Mouse (Mus musculus) thymus, postnatal 14 days (tissue): ENCODE measurements at regions not wholly inside any gene's neighbourhood (a gene's known extent, or its start where the extent isn't known, plus 50 kb on each side); places are given as distances from the start of the nearest gene placed in this dataset.
A peak's percentile ranks its signal among the peaks of the same experiment; 100 is the strongest.

Experiments
- DNase-seq: peaks from one replicate; pipeline ENCODE4 v3.0.0; 2021

DNA sequence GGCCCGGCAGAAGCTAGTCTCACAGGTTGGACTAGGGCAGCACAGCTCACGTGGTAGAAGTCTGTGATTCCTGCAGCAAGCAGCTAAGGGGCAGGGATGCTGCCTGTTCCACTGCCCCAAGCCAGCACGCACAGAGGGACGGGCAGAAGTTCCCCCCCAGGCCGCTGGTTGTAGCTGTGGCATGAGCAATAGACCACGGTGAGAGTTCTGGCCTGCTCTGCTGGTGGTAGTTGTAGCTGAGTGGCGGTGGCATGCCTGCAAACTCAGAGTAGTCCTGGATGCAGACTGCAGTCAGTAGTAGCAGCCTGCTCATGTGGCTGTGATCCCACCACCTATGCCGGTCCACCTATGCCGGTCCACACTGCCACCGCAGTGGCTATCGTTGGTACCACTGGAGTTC lies 71.5 kb upstream of the Rpl39l start:
- DNase-seq = no peak

DNA sequence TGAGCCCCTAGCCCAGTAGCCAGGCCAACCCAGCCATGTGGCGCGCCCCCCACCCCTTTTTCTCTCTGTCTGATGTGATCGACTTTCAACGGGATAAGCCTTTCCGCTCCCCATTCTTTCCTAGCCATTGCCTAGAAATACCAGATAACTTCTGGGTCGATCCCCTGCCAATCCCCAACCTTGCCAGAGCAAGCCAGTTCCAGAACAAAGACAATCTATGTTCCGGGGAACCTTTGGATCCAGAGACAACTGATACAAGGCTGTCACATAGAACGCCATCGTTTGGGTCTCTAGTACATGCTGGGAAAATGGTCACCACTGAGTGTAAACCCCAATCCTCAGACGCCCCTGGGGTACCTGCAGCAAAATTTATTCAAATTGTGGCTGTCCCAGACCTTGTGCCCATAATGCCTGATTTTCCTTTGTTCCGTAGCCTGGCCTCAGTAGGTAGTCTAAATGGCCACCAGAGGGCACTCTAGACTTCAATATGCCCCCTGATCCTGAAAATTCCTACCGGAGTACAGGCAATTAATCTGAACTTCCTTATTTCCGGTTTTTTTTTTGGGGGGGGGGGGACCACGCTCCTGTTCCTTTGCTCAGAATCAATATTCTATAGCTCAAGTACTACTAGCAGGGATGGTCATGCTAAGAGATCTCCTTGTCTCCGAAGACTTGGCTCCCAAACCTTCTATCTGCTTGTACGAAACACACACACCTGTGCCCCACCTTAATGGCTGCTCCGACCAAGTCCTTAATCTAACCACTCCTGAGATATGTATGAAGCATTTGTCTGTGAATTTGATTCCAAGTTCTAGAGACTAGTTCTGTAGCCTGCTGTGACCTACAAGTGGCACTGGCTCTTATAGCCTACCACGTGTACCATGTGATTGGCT lies 81.3 kb upstream of the Rpl39l start:
- DNase-seq = no peak

DNA sequence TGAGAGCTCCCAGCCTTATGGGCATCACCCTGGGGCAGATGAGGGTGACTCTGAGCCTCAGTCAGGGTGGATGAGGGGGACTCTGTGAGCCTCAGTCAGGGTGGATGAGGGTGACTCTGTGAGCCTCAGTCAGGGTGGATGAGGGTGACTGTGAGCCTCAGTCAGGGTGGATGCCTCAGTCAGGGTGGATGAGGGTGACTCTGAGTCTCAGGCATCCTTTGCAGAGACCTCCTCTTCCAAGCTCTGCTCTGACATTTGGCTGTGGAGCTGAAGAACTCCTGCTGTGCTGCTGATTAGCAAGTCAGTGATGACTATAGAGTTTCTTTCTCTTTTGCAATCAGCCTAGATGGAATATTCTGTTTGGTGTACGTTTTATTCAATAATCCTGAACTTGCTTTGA lies 83.7 kb upstream of the Rpl39l start:
- DNase-seq = no peak

DNA sequence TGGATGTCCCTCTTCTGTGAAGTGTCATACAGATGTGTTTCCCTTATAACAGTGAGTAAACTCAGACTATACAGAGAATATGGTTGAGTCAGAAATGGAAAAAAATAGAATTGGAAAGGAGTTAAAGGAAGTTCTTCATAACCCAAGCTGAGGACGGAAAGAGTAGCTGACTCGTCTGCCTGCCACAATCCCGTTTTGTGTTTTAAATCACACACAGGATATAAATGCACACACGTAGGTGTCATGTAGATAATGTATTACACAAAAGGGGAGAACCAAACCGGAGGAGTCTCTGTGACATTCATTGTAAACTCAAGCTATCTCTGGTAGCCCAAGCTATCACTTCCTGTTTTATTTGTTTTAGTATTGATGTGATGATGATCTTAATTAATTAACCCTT lies 84.6 kb upstream of the Rpl39l start:
- no peak for DNase-seq

DNA sequence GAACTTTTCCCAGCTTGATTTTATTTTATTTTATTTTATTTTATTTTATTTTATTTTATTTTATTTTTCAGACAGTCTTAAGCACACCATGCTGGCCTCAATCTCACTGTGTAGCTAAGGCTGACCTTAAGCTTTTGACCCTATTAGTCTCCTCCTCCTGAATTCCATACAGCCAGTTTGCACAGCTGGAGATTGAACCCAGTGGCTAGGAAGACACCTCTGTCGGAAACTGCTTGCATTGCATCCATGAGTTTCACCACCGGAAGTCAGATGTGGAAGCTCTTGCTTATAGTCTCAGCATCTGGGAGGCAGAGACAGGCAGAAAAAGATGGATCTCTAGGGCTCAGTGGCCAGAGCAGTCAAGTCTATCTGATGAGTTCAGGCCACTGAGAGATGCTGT lies 86.4 kb upstream of the Grin2a start:
- no peak for DNase-seq

DNA sequence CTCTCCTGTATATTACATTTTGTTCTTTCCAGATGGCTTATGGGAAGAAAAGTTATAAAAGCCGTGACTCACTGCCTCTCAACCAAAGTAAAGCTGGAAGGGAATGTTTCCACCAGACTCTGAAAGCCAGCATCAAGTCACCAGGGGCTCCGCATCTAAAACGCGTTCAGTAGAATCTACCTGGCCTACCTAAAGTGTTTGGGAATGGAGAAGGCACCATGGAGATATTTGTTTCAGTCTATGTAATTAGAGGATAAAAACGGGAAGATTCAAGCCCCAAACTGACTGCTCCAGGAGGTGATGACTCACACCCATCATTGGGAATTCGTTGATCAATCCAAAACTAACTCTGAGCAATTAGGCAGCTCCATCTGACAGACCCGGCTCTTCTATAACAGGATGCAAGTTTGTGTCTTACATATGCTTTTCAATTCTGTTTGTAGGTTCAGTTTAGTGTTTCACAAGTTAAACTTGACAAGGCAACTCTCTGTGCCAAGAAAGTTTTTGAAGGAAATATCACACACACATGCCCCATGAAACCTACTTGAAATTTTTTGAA lies 84.8 kb upstream of the Grin2a start:
- DNase-seq = no peak

DNA sequence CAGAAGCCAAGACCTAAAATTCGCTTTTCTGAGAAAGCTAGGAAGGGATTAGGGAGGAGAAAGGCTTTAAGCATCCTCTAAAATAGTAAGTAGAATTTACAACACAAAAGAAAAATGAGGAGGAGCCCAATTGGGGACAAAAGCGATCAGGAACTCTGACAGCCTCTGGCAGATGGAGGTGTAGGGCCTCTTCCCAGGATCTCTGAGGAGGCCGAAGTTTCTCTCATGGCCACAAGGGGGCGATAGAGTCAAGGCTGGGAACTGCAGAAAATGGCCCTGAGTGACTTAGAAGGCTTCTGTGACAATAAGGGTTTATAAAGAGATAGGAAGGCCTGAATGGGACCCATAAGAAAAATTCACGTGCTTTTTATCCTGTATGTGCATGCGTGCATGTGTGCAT lies 77.8 kb upstream of the Grin2a start:
- DNase-seq = peak; percentile 10

DNA sequence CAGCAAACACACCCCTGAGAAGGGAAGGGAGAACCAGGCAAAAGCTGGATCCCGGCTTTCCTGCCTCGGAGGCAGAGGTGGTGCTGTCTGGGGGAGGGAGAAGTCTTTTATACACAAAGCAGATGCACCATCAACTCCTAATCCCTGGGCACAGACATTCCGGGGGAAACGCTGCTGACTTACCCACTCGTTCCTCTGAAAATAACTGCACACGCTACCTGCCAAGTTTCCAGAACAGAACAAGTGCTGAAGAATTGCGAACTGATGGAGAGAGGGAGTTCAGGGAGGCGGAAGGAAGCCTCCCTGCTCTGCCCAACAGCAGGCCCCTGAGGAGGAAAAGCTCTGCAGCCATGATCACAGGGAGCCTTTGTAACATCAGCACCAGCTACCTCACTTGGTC lies 68.1 kb upstream of the Grin2a start:
- no peak for DNase-seq

DNA sequence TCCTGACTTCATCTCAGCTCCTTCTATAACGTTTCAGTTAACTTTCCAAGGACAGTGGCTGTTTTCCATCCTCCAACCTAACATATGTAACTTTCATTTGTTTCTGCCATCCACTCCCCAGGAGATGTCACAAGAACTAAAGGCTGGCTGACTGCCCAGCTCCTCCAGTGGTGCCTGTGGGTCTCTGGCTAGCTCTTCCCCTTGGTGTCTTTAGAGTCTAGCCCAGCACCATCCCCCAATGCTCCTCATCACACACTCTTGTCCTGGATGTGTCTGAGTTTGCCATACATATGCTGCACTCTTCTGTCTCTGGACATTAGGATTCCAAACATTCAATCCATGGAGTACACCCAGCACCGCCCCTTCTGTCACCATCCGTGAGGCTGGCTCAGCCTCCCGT lies 62.7 kb upstream of the Grin2a start:
- DNase-seq = no peak
